Mouse (Mus musculus): ENCODE measurements around the gene 9130213A22Rik.

DNA sequence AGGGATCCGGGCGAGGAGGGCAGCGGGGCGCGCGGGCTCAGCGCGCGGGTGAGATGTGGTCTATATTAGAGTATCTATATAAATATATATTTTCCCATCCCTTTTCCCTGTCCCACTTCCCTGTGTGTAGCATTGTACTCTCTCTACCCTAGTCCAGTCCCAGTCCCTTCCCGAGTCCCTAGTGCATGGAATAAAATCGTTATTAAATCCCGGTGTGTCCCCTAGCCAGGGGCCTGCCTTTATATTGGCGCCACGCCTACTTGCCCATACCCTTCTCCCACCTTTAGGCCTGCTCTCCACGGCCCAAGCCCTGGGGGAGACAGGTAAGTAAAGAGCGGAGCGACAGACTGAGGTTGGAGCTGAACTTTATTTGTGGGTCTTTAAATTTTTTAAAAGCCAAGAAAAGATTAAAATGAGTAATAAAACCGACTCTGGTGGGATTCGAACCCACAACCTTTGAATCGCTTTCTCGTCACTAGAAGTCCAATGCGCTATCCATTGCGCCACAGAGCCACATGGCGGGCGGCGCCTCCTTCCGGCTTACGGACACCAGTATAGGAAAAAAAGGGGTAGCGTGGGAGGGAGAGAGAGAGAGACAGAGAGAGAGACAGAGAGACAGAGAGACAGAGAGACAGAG lies 785 bp upstream of the 9130213A22Rik start:
- TF ChIP-seq CTCF (IDR thresholded peaks at IDR 0.05; ENCODE audit: borderline replicate concordance, insufficient read depth, low read length) (no peak), POLR2A (IDR thresholded peaks at IDR 0.05; ENCODE audit: low read depth, low read length) (peak; percentile 41; the same call in 1 of the 2 replicates)

All from embryonic fibroblast, embryonic 13.5 days (primary cell).